Mouse (Mus musculus) adrenal gland, postnatal 10 days (tissue): ENCODE measurements at regions not wholly inside any gene's neighbourhood (a gene's known extent, or its start where the extent isn't known, plus 50 kb on each side); places are given as distances from the start of the nearest gene placed in this dataset.

Experiments used
- DNase-seq: peaks from one replicate; pipeline ENCODE4 v3.0.0; 2021; ENCODE audit warnings: mixed read lengths

DNA sequence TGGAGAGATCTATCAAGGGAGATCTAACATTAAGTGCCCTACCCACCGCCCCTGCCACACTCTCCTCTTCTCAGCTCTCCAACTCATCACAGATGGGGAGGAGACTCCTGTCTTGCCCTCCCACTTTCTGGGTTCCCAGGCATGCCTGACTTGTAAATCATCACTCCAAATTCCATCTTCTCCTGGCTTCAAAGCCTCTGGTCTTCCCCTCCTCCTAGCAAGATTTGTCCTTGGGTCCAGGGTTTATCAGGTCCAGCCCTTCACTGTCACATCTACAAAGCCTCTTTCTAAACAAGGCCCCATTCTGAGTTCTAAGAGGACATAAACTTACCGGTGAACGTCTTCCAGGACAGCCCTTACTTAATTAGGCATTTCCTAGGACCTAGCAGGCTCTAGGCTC is 73.3 kb upstream of the Col5a1 start:
- peak; percentile 35 for DNase-seq

DNA sequence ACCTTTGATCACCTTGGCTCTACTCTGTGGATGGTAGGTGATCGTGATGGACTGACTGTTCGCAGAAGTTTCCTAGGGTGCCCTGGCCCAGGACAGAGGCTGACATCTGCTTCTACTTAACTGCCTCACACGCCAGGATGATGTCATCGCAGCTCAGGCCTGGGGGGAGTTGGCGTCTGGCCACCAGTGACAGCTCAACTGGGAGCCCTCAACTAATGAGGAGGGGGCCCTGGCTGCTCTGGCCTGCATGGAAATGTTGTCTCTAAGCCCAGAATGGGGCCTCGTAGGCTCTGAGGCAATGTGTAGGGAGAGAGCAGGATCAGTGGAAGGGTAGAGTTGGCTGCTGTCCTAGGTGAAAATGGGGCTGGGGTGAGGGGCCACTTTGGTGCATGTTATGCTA is 72.9 kb upstream of the Col5a1 start:
- peak; percentile 59 for DNase-seq

DNA sequence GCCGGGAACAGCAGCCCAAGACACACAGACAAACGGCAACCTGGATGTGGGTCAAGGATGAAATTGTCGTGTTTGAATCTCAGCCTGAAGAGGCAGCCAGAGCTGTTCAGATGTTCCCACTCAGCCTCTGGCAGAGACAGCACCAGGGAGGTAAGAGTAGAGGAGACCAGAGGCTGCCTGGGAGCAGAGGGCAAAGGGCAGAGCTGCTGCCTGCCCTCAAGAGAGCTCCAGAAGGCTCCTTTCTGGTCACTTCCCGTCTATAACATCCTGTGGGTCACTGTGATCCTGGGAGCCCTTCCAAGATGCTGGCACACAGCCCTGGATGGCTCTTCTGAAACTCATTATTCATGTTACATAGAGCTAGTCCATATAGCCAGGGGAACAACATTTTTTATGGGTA is 67.6 kb upstream of the Col5a1 start:
- DNase-seq: peak; percentile 56

DNA sequence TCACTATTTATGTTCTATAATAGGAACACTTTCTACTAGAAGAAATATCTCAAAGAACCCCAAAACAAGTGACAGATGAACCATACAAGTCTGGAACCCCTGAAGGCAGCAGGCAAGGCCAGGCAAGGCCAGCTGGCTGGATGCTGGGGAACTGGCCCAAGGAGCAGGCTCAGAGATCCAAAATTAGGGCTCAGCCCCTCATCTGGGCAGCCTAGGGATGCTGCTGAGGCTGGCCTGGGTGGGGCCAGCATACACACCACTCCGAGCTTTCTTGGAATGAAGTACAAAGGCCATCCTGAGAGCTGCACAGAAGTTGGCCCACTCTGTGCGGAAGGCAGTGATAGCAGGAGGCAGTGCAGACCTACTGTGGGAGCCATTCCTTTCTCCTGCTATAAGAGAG is 59.4 kb upstream of the Col5a1 start:
- no peak for DNase-seq

DNA sequence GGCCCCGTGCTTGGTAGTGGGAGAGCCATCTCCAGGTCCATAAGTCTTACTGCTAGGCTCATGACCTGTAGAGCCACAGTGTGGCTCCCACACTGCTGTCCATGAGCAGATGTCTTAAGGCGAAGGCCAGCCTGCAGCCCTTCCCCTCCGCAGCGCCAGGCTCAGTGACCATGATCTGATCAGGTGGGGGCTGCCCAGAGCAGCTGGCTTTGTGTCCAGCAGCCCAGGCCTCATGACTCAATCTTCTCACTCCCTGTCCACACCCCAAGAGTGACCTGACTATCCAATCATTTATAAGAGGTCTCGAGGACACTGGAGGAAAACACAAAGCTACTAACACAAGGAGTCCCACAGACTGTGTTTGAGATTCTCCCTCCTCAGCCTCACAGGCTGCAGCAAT is 58.6 kb upstream of the Col5a1 start:
- no peak for DNase-seq

DNA sequence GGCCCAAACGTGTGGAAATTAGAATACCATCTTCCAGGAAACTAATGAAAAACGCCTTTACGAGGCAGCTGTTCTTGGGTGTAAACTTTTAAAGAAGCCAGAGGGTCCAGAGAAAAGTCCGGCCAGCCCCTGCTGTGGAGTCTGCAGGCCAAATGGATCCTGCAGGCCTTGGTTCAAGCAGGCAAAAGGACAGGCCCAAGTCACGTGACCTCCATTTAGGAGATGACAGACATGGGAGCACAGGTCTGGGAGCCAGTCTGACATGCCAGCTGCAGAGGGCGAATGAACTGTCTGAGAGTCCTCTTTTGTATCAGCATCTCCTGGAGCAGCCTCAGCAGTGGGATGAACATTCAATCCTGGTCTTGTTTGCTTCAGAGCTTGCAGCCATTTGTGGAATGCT is 58.0 kb upstream of the Col5a1 start:
- DNase-seq: no peak

DNA sequence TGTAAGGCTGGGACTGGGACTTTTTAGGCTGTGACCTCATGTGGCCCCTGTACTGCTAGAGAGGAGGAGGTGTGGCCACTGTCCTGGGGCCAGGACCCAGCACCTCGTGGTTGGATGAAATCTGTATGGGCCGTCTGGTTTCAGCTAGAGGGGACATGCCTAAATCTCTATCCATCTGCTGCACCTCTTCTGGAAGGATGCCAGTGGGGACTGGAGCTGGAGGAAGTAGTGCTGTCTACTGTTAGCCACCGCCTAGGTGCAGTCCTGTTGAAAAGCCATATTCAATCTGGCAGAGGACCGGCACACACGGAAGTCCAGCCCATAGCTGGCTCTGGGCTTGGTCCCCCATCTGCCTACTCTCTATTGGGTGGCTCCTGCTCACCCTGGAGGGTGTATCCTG is 56.7 kb upstream of the Col5a1 start:
- DNase-seq: no peak

DNA sequence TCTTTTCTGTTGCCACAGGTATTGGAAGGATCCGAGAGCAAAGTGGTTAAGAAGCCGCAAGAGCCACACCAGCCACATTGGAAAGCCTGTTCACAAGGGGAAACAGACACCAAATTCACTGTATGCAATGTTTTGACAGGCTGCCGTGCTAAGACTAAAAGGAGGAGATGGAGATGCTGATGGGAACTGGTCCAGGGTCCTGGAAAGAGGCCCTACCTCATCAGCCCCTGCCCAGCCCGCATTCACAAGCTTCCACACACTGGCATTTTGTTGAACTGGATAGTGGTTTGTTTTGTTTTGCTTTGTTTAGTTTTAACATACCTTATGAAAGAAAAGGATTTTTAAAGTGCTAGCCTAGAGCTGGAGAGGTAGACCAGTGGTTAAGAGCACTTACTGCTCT is 51.3 kb upstream of the Col5a1 start:
- no peak for DNase-seq

DNA sequence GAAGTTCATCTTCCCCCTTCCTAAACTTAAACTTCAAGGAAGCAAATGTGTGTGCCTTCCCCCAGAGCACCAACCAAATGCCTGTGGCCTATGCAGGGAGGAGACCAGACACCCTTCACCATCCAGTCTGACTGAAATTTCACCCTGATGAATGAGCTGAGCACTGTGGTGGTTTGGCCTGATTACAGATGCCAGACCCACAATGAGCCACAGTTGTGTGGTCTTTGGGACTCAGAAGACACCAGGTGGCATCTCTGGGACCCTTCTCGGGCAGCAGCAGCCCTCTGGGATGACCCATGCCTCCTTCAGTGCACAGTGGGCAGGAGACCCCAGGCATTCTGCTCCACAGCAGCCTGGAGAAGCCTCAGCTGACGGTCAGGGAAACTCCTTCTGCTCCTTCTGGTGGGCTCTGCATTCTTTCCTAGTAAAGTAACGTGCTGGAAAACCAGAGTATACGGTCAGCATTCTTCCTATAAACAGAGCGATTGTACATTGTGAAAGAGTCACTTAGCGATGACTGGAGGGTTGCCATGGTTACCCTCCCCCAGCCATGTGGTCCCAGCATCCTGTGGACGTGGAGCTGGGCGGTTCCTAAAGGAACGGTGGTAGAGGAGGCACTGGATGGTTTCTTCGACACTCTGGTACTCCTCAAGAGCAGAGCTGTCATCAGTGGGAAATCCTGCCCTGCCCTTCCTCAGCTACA is 50.3 kb upstream of the Col5a1 start:
- DNase-seq: no peak
